Mouse (Mus musculus) layer of hippocampus, adult 11-12 months (tissue): ENCODE data around the gene Gm10073.

Source experiments
- DNase-seq: peaks from one replicate; pipeline ENCODE4 v3.0.0; 2022; ENCODE audit warnings: low spot score

Gm10073 gene

DNA sequence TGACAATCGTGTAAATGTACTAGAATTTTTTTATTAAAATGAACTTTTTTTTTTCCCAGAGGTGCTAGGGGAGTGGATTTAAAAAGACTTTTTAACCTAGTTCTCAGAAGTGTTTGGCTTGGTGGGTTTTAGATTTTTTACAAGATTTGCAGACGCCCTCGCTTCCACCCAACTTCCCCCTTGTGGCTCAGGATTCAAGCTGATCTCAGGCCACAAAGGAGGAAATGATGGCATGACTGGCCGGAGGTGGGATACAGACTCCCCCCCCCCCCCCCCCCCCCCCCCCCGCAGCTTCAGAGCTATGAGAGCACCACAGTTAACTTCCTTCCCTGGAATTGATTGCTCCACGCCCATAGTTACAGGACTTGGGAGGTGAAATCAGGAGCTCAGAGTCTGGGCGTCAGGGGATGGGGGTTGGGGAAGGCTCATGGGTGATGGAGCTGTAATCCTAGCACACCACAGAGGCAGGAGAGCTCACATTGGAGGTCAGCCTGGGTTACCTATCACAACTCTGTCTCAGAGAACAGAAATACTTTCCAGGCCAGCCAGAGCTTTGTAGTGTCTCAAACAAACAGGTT is 17.1 kb downstream of the Gm10073 start:
- no peak for DNase-seq

DNA sequence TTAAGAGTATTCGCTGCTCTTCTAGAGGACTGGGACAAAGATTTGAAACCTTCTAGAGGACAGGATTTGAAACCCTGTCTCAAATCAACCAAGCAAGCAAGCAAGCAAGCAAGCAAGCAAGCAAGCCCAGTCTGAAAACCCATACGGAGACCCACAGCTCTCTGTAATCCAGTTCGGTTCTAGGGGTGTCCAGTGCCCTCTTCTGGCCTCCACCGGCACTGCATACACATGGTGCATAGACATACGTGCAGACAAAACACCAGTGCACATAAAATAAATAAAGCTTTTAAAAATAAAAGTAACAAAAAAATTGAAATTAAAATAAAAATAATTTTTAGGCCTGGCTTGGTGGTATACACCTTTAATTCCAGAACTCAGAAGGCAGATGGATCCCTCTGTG is 19.2 kb downstream of the Gm10073 start:
- no peak for DNase-seq

DNA sequence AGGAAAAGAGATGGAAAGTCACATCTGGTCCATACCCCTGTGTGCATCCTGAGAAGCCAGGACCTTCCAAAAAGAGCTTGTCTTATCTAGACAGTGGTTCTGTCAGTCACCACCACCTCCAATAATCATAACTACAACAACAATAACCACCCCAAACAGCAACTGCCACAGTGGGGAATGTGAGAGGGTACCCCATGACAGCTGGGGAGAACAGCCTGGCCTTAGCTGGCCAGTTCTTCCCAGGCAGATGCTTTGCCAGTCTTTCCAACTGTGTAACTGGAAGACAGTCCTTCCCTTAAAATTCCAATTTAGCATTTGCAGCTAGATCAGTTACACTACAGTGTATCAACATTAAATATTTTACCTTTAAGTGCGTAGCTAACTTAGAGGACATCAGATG is 22.4 kb downstream of the Gm10073 start:
- DNase-seq = no peak

- no peak for DNase-seq
These were observed 24.8 kb downstream of the Gm10073 start for GRCm38 (mm10) chr8:106548366-106548936.

DNA sequence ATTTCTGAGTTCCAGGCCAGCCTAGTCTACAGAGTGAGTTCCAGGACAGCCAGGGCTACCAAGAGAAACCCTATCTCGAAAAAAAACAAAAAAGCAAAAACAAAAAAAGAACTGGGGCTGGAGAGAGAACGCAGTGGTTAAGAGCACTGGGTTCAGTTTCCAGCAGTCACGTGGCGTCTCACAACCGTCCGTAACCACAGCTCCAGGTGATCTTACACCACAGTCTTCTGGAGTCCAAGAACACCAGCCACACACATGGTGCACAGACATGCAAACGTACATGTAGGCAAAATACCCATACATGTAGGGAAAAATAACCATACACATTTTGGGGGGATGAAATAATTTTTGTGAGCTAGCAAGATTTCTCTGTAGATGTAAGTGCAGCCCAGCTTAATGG is 26.5 kb downstream of the Gm10073 start:
- no peak for DNase-seq

GRCm38 (mm10) chr8:106545149-106545548 is 28.1 kb downstream of the Gm10073 start:
- DNase-seq = no peak

GRCm38 (mm10) chr8:106543043-106543442 is 30.2 kb downstream of the Gm10073 start:
- no peak for DNase-seq

- no peak for DNase-seq
These were observed 32.3 kb downstream of the Gm10073 start for GRCm38 (mm10) chr8:106541002-106541401.

DNA sequence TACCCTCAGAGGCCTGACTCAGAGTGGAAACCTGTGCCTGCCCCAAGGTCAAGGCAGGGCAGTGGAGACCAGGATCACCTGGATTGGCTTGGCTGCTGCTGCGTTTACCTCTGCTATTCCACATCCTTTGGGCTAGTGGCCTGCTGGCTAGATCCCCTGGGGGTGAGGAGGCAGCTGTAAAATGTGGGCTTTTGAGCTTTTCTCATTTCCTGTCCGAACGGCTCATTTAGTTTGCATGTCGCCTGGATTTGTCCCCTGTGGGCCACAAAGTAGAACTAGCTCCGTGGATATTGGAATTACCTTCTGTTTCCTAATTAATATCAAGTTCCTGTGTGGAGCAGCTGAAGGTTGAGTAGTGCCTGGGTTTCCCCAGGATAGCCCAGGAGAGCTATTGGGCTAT is 34.1 kb downstream of the Gm10073 start:
- DNase-seq = no peak

- DNase-seq = no peak
These were observed 37.8 kb downstream of the Gm10073 start for GRCm38 (mm10) chr8:106535448-106535847.

GRCm38 (mm10) chr8:106534449-106534848 is 38.8 kb downstream of the Gm10073 start:
- DNase-seq = peak; percentile 45

DNA sequence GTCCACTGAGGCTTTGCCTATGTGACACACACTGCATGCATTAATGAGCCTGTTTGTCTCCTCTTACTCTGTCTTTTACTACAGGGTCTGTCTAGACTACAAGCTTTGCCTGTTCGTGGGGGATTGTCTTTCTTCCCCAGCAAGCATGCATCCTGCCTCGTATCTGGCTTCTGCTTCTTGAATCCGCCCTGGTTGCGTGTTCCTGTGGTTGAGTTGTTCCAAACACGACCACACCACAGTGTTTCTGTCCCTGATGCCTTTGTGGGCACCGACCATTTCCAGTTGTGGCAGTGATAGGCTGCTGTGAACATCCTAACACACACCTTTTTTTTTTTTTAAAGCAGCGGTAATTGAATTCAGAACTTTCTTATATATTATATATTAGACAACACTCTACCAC is 39.6 kb downstream of the Gm10073 start:
- no peak for DNase-seq

DNA sequence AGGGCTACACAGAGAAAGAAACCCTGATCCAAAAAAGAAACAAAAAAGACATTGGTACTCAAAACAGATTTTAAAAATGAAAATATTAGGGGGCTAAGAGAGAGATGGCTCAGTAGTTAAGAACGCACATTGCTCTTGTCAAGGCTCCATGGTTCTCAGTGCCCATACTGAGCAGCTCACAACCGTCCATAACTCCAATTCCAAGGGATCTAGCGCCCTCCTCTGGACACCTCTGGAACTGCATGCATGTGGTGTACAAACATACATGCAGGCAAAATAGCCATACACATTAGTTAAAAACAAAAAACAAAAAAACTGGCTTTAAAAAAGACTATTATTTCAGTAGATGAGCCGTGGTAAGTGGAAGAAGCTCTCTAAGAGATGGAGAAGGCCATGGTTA is 42.7 kb downstream of the Gm10073 start:
- DNase-seq = no peak

- no peak for DNase-seq
These were observed 43.3 kb downstream of the Gm10073 start for GRCm38 (mm10) chr8:106529885-106530482.

GRCm38 (mm10) chr8:106528596-106529249 is 44.5 kb downstream of the Gm10073 start:
- no peak for DNase-seq

- DNase-seq = no peak
These were observed 45.8 kb downstream of the Gm10073 start for GRCm38 (mm10) chr8:106527241-106528036.

GRCm38 (mm10) chr8:106526725-106527124 is 46.5 kb downstream of the Gm10073 start:
- no peak for DNase-seq
